In genomic region chr4:21689492-21689941, GRCm38 (mm10) we compare ENCODE assay signal across 10 mouse cellular contexts. TPM values are rescaled to one million over a fixed set of nuclear protein-coding genes. Genes with fewer than 3 reads are reported as not detected.
A peak's percentile ranks its signal among the peaks of the same experiment; 100 is the strongest.
DNase-seq lines count a peak whose midpoint lies in the region; ATAC-seq lines count a peak whose summit lies in the region.
"Had no signal": no experiment of that assay in that cellular context is flagged by ENCODE, and none has a peak within 500 bp of the region (broad histone marks: within the 10 kb centered on the region; RNA-seq: fewer than 3 reads in every experiment).

No protein-coding gene starts in this region.

- DNase-seq in cerebellum, postnatal 10 days = peak; percentile 32 to 45
- no peak for DNase-seq in cerebellum, adult 9-10 months
- DNase-seq in midbrain, embryonic 11.5 days (ENCODE audit: low spot score, missing footprints) = peak; percentile 94
- no peak for DNase-seq in layer of hippocampus, adult 9-10 months (ENCODE audit: low spot score)
- DNase-seq in gastrocnemius, postnatal 14 days = no peak
- DNase-seq in thymus, postnatal 25 days = no peak

- H3K9me3 ChIP-seq in megakaryocyte, embryonic 14.5 days = peaks cover 8% of the 10 kb centered on the region; the same call in 1 of the 2 replicates
- H3K9me3 ChIP-seq in midbrain, embryonic 11.5 days (ENCODE audit: control insufficient read depth, low read length) = no peaks in the 10 kb centered on the region

- intact Hi-C loops in gastrocnemius, postnatal 14 days (cut with DNase I; ENCODE audit: low total_unique reads) = no loop called here

- no peaks in the 10 kb centered on the region for H3K36me3 ChIP-seq in megakaryocyte, embryonic 14.5 days (replicated peaks; ENCODE audit: low read length)
- no peaks in the 10 kb centered on the region for H3K36me3 ChIP-seq in midbrain, embryonic 11.5 days (ENCODE audit: control insufficient read depth, insufficient read depth, low read length)

- under 1% methylated on average over 18 of the region's 18 CpGs for WGBS in midbrain, embryonic 11.5 days

- H3K27me3 ChIP-seq in megakaryocyte, embryonic 14.5 days (replicated peaks) = peaks cover 83% of the 10 kb centered on the region
- H3K27me3 ChIP-seq in midbrain, embryonic 11.5 days (ENCODE audit: control insufficient read depth, insufficient read depth, low read length) = peaks cover 83% of the 10 kb centered on the region

- H3K4me1 ChIP-seq in megakaryocyte, embryonic 14.5 days = peaks cover 18% of the 10 kb centered on the region
- H3K4me1 ChIP-seq in midbrain, embryonic 11.5 days (ENCODE audit: control insufficient read depth, insufficient read depth, low read length) = peaks cover 17% of the 10 kb centered on the region

- H3K4me3 ChIP-seq in megakaryocyte, embryonic 14.5 days (replicated peaks) = peak overlapping the region; percentile 28
- H3K4me3 ChIP-seq in midbrain, embryonic 11.5 days (ENCODE audit: low read depth, low read length) = peak overlapping the region; percentile 46; the same call in 1 of the 2 replicates

- no peak overlapping the region for H3K9ac ChIP-seq in midbrain, embryonic 11.5 days (ENCODE audit: low read length)

- ATAC-seq in megakaryocyte, adult 5-6 weeks (ENCODE audit: poor library complexity, severe bottlenecking) = no peak
- peak; percentile 10 for ATAC-seq in midbrain, embryonic 11.5 days (ENCODE audit: low FRiP score)

- H3K27ac ChIP-seq in midbrain, embryonic 11.5 days (ENCODE audit: low read depth, low read length) = no peak overlapping the region
- H3K27ac ChIP-seq: macrophage had no signal

- peak overlapping the region; percentile 95 for H3K4me2 ChIP-seq in midbrain, embryonic 11.5 days

RNA-seq across cellular contexts. Expression of gene Prdm13, which starts 3.8 kb away (rescaled TPM):
- polyA plus RNA-seq in megakaryocyte, embryonic 14.5 days (2012; ENCODE audit: insufficient read depth, low replicate concordance) = not detected in 2 replicates
- total RNA-seq in megakaryocyte, adult 5-6 weeks (2015) = not detected in 2 replicates
- total RNA-seq in megakaryocyte, adult 5-6 weeks (2017) = not detected in 2 replicates
- 0.15 and 0.25 TPM in 2 replicates for polyA plus RNA-seq in midbrain, embryonic 11.5 days (2014; fragmentation: Nextera tagmentation; extraction: Ambion mirVana)
- not detected for total RNA-seq in gastrocnemius, postnatal 14 days (2021)
- total RNA-seq: layer of hippocampus, postnatal 14 days had no signal
- polyA plus RNA-seq: macrophage had no signal

RNA-seq across cellular contexts. Expression of gene Ccnc, which starts 38.0 kb away (rescaled TPM):
- polyA plus RNA-seq in megakaryocyte, embryonic 14.5 days (2012; ENCODE audit: insufficient read depth, low replicate concordance) = 1.8 TPM in 1 of 2 replicates, not detected in the other
- total RNA-seq in megakaryocyte, adult 5-6 weeks (2015) = 41.6 and 47.0 TPM in 2 replicates
- 32.6 and 41.0 TPM in 2 replicates for total RNA-seq in megakaryocyte, adult 5-6 weeks (2017)
- 89.6 and 102 TPM in 2 replicates for polyA plus RNA-seq in midbrain, embryonic 11.5 days (2014; fragmentation: Nextera tagmentation; extraction: Ambion mirVana)
- 10 to 100 TPM in 1 of 2 experiments, 1 to 10 TPM in 1; 8.8 to 12.2 TPM for total RNA-seq in gastrocnemius, postnatal 14 days (2021)

Comparison
In these comparisons a context has a peak if more than half of its experiments do, and no peak if none do; other contexts are left out.
1. DNase-seq: peak in cerebellum, postnatal 10 days (2 of 2) and midbrain, embryonic 11.5 days (single experiment); none in cerebellum, adult 9-10 months (single experiment), layer of hippocampus, adult 9-10 months (single experiment), gastrocnemius, postnatal 14 days (single experiment) and thymus, postnatal 25 days (single experiment).